Mouse (Mus musculus) G1E (cell line): ENCODE measurements around the gene Nxnl2.

Experiments
- CTCF ChIP-seq: IDR thresholded peaks from 2 replicates; pipeline ENCODE4 v1.5.1; 2012; ENCODE audit warnings: low read depth, low read length, inconsistent platforms, mixed read lengths
- GATA1 ChIP-seq: IDR thresholded peaks from 2 replicates; pipeline ENCODE4 v1.6.1; 2012; ENCODE audit warnings: borderline replicate concordance, low read length, inconsistent platforms, mixed read lengths
- TAL1 ChIP-seq: conservative IDR thresholded peaks from 2 replicates; pipeline ENCODE4 v1.6.1; 2012; ENCODE audit warnings: low read depth, low read length, inconsistent platforms, mixed read lengths

- TF ChIP-seq CTCF, result no peak
- TF ChIP-seq GATA1, result no peak
- TF ChIP-seq TAL1, result no peak
Observed at GRCm38 (mm10) chr13:51152966-51153669, 17.7 kb upstream of the Nxnl2 start.
